Mouse (Mus musculus): Measurements from ENCODE around the gene Stau1. TPM values are rescaled to one million over a fixed set of nuclear protein-coding genes. Genes with fewer than 3 reads are reported as not detected.
"Not testable (repeated sequence)": the region's sequence is repeated elsewhere in the genome, so short reads cannot be mapped to it uniquely, and the experiment has no call there.

The Stau1 gene
- polyA plus RNA-seq, 1 experiment from 2014 or later = 29.6 TPM

GRCm38 (mm10) chr2:167015382-167015718 lies 19.3 kb upstream of the Stau1 start:
- 0% methylated on average over 21 of the region's 21 CpGs for WGBS (ENCODE audit: insufficient replicate concordance)
- Histone ChIP-seq H3K9ac (ENCODE audit: low read depth, low read length) (peak overlapping the region; percentile 87), H3K27me3 (ENCODE audit: control insufficient read depth, insufficient read depth, low read depth, low read length) (no peaks in the 10 kb centered on the region), H3K4me3 (ENCODE audit: low read depth, low read length) (peak overlapping the region; percentile 94), H3K9me3 (replicated peaks; ENCODE audit: control insufficient read depth, low read length) (no peaks in the 10 kb centered on the region), H3K4me1 (ENCODE audit: control insufficient read depth, low read depth, low read length) (peaks cover 22% of the 10 kb centered on the region), H3K36me3 (ENCODE audit: control insufficient read depth, insufficient read depth) (peaks cover 12% of the 10 kb centered on the region), H3K4me2 (ENCODE audit: low read depth, low read length) (peak overlapping the region; percentile 80), H3K27ac (ENCODE audit: low read length) (peak overlapping the region; percentile 75)
- ATAC-seq (ENCODE audit: low read depth) = peak; percentile 65

- peak within 1 kb of the TSS; percentile 94 for H3K4me3 ChIP-seq (ENCODE audit: low read depth, low read length)
- H3K9me3 ChIP-seq (replicated peaks; ENCODE audit: control insufficient read depth, low read length) = no peaks in the 10 kb centered on the region
- peak; percentile 91 for ATAC-seq (ENCODE audit: low read depth)
- peak within 1 kb of the TSS; percentile 91 for H3K27ac ChIP-seq (ENCODE audit: low read length)
- 2% methylated on average over 37 of the region's 37 CpGs for WGBS (ENCODE audit: insufficient replicate concordance)
- H3K36me3 ChIP-seq (ENCODE audit: control insufficient read depth, insufficient read depth) = peaks cover 8% of the 10 kb centered on the region
- peak within 1 kb of the TSS; percentile 80 for H3K4me2 ChIP-seq (ENCODE audit: low read depth, low read length)
- peak within 1 kb of the TSS; percentile 87 for H3K9ac ChIP-seq (ENCODE audit: low read depth, low read length)
- no peaks in the 10 kb centered on the region for H3K27me3 ChIP-seq (ENCODE audit: control insufficient read depth, insufficient read depth, low read depth, low read length)
- peaks cover 24% of the 10 kb centered on the region for H3K4me1 ChIP-seq (ENCODE audit: control insufficient read depth, low read depth, low read length)
These were observed 18.7 kb upstream of the Stau1 start, which contains the start of gene Ddx27 for GRCm38 (mm10) chr2:167014702-167015381. Gene Ddx27 (plus strand): TSS chr2:167015193.

- ATAC-seq (ENCODE audit: low read depth) = no peak
- H3K36me3 ChIP-seq (ENCODE audit: control insufficient read depth, insufficient read depth) = no peaks in the 10 kb centered on the region
- H3K4me3 ChIP-seq (ENCODE audit: low read depth, low read length) = no peak overlapping the region
- no peaks in the 10 kb centered on the region for H3K9me3 ChIP-seq (replicated peaks; ENCODE audit: control insufficient read depth, low read length)
- 74% methylated on average over 3 of the region's 3 CpGs for WGBS (ENCODE audit: insufficient replicate concordance)
- H3K9ac ChIP-seq (ENCODE audit: low read depth, low read length) = no peak overlapping the region
- H3K27ac ChIP-seq (ENCODE audit: low read length) = no peak overlapping the region
- no peaks in the 10 kb centered on the region for H3K27me3 ChIP-seq (ENCODE audit: control insufficient read depth, insufficient read depth, low read depth, low read length)
- H3K4me2 ChIP-seq (ENCODE audit: low read depth, low read length) = no peak overlapping the region
- peaks cover 7% of the 10 kb centered on the region for H3K4me1 ChIP-seq (ENCODE audit: control insufficient read depth, low read depth, low read length)
These were observed 14.4 kb upstream of the Stau1 start for GRCm38 (mm10) chr2:167010546-167010945.

GRCm38 (mm10) chr2:167009483-167009882 lies 13.4 kb upstream of the Stau1 start:
- no peak overlapping the region for H3K4me2 ChIP-seq (ENCODE audit: low read depth, low read length)
- no peaks in the 10 kb centered on the region for H3K9me3 ChIP-seq (replicated peaks; ENCODE audit: control insufficient read depth, low read length)
- H3K27ac ChIP-seq (ENCODE audit: low read length) = no peak overlapping the region
- peak; percentile 33; the same call in 1 of the 2 replicates for ATAC-seq (ENCODE audit: low read depth)
- WGBS (ENCODE audit: insufficient replicate concordance) = 46% methylated on average over 4 of the region's 4 CpGs
- H3K27me3 ChIP-seq (ENCODE audit: control insufficient read depth, insufficient read depth, low read depth, low read length) = no peaks in the 10 kb centered on the region
- H3K9ac ChIP-seq (ENCODE audit: low read depth, low read length) = no peak overlapping the region
- H3K4me1 ChIP-seq (ENCODE audit: control insufficient read depth, low read depth, low read length) = peaks cover 3% of the 10 kb centered on the region
- H3K36me3 ChIP-seq (ENCODE audit: control insufficient read depth, insufficient read depth) = no peaks in the 10 kb centered on the region
- no peak overlapping the region for H3K4me3 ChIP-seq (ENCODE audit: low read depth, low read length)

DNA sequence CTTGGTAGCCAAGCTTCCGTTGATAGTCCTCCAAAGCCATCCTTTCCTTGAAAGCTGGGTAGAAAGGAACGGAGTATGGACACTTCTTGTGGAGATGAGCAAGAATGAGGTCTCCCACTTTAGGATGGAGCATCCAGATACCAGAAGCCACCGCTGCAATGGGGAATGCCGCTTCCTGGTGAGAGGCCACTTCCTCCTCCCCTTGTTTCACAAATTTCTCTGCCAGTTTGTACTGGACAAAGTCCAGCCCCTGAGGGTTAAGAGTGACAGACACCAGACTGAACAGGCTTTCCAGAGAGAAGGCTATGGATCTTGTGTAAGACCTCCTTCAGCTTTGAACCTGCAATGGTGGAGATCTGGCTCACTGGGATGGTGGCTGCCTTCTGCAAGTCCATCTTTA lies 11.5 kb upstream of the Stau1 start:
- not testable (repeated sequence) for H3K9me3 ChIP-seq (replicated peaks; ENCODE audit: control insufficient read depth, low read length); H3K4me3 ChIP-seq (ENCODE audit: low read depth, low read length); ATAC-seq (ENCODE audit: low read depth); H3K9ac ChIP-seq (ENCODE audit: low read depth, low read length); H3K4me1 ChIP-seq (ENCODE audit: control insufficient read depth, low read depth, low read length); H3K27ac ChIP-seq (ENCODE audit: low read length); H3K4me2 ChIP-seq (ENCODE audit: low read depth, low read length); H3K36me3 ChIP-seq (ENCODE audit: control insufficient read depth, insufficient read depth); H3K27me3 ChIP-seq (ENCODE audit: control insufficient read depth, insufficient read depth, low read depth, low read length)
- WGBS (ENCODE audit: insufficient replicate concordance) = 53% methylated on average over 4 of the region's 4 CpGs

DNA sequence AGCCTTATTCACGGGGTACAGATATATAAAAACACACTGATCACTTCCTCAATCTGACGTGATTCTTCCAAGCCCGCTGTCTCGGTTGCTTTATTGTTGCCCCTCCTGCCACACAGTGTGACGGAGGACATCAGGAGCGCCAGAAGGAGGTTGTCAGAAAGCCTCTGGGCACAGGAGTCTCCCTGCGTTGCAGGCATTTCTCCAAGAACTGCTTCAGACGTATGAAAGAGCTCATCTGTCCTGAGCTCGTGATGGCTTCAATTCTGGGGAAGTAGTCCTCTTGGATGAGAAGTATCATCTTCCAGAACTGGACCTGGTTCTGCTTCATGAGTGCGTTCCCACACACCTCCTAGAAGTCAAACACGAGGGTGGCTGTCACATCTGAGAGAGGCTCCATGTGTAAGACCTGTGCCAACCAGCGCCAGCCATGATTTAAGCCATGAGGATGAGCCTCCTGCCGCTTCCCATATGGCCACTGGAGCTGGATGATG lies 10.9 kb upstream of the Stau1 start:
- no peaks in the 10 kb centered on the region for H3K36me3 ChIP-seq (ENCODE audit: control insufficient read depth, insufficient read depth)
- H3K4me1 ChIP-seq (ENCODE audit: control insufficient read depth, low read depth, low read length) = peaks cover 6% of the 10 kb centered on the region
- no peak overlapping the region for H3K4me3 ChIP-seq (ENCODE audit: low read depth, low read length)
- no peaks in the 10 kb centered on the region for H3K9me3 ChIP-seq (replicated peaks; ENCODE audit: control insufficient read depth, low read length)
- H3K27ac ChIP-seq (ENCODE audit: low read length) = no peak overlapping the region
- ATAC-seq (ENCODE audit: low read depth) = no peak
- H3K27me3 ChIP-seq (ENCODE audit: control insufficient read depth, insufficient read depth, low read depth, low read length) = no peaks in the 10 kb centered on the region
- H3K9ac ChIP-seq (ENCODE audit: low read depth, low read length) = no peak overlapping the region
- 53% methylated on average over 13 of the region's 13 CpGs for WGBS (ENCODE audit: insufficient replicate concordance)
- no peak overlapping the region for H3K4me2 ChIP-seq (ENCODE audit: low read depth, low read length)

- ATAC-seq (ENCODE audit: low read depth) = peak; percentile 61
- Histone ChIP-seq H3K9me3 (replicated peaks; ENCODE audit: control insufficient read depth, low read length) (no peaks in the 10 kb centered on the region), H3K4me3 (ENCODE audit: low read depth, low read length) (no peak overlapping the region), H3K9ac (ENCODE audit: low read depth, low read length) (no peak overlapping the region), H3K27ac (ENCODE audit: low read length) (no peak overlapping the region), H3K36me3 (ENCODE audit: control insufficient read depth, insufficient read depth) (no peaks in the 10 kb centered on the region), H3K4me2 (ENCODE audit: low read depth, low read length) (no peak overlapping the region), H3K27me3 (ENCODE audit: control insufficient read depth, insufficient read depth, low read depth, low read length) (no peaks in the 10 kb centered on the region), H3K4me1 (ENCODE audit: control insufficient read depth, low read depth, low read length) (peaks cover 6% of the 10 kb centered on the region)
- 67% methylated on average over 2 of the region's 2 CpGs for WGBS (ENCODE audit: insufficient replicate concordance)
These were observed 10.3 kb upstream of the Stau1 start for GRCm38 (mm10) chr2:167006355-167006754.

GRCm38 (mm10) chr2:167004099-167004854 lies 8.2 kb upstream of the Stau1 start:
- Histone ChIP-seq H3K9me3 (replicated peaks; ENCODE audit: control insufficient read depth, low read length) (no peaks in the 10 kb centered on the region), H3K4me2 (ENCODE audit: low read depth, low read length) (no peak overlapping the region), H3K36me3 (ENCODE audit: control insufficient read depth, insufficient read depth) (no peaks in the 10 kb centered on the region), H3K27me3 (ENCODE audit: control insufficient read depth, insufficient read depth, low read depth, low read length) (no peaks in the 10 kb centered on the region), H3K9ac (ENCODE audit: low read depth, low read length) (no peak overlapping the region), H3K4me3 (ENCODE audit: low read depth, low read length) (no peak overlapping the region), H3K4me1 (ENCODE audit: control insufficient read depth, low read depth, low read length) (peaks cover 3% of the 10 kb centered on the region), H3K27ac (ENCODE audit: low read length) (no peak overlapping the region)
- no peak for ATAC-seq (ENCODE audit: low read depth)
- 40% methylated on average over 8 of the region's 8 CpGs for WGBS (ENCODE audit: insufficient replicate concordance)

DNA sequence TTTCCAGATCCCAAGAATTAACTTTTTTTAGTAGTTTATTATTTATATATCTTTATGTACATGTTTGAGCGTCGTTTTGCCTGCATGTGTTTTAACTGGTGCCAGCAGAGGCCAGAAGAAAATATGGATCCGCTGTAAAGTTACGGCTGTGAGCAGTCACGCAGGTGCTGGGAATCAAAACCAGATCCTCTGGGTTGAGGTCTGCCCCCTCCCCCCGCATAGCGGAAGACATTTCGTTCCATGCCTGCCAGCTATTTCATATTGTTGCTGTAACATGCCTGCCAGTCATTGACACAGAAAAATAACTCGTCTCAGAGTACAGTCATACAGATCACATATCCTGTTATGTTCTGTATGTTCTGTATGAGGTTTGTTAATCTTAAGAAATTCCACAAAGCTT lies 5.4 kb upstream of the Stau1 start:
- H3K27me3 ChIP-seq (ENCODE audit: control insufficient read depth, insufficient read depth, low read depth, low read length) = no peaks in the 10 kb centered on the region
- no peak for ATAC-seq (ENCODE audit: low read depth)
- H3K36me3 ChIP-seq (ENCODE audit: control insufficient read depth, insufficient read depth) = no peaks in the 10 kb centered on the region
- H3K4me1 ChIP-seq (ENCODE audit: control insufficient read depth, low read depth, low read length) = peaks cover 7% of the 10 kb centered on the region
- H3K4me3 ChIP-seq (ENCODE audit: low read depth, low read length) = no peak overlapping the region
- no peaks in the 10 kb centered on the region for H3K9me3 ChIP-seq (replicated peaks; ENCODE audit: control insufficient read depth, low read length)
- no peak overlapping the region for H3K27ac ChIP-seq (ENCODE audit: low read length)
- H3K9ac ChIP-seq (ENCODE audit: low read depth, low read length) = no peak overlapping the region
- H3K4me2 ChIP-seq (ENCODE audit: low read depth, low read length) = no peak overlapping the region
- WGBS (ENCODE audit: insufficient replicate concordance) = 66% methylated on average over 9 of the region's 9 CpGs

All from liver, embryonic 16.5 days (tissue).